Mouse (Mus musculus) liver, postnatal 0 days (tissue): Measurements from ENCODE around the gene Pcdh8. TPM values are rescaled to one million over a fixed set of nuclear protein-coding genes. Genes with fewer than 3 reads are reported as not detected.
A peak's percentile ranks its signal among the peaks of the same experiment; 100 is the strongest.

ENCODE experiments used
- ATAC-seq: fragments of 200-750 bp; cut with Nextera tagmentation; 2 replicates; pipeline ENCODE4 v1.8.0; 2017; ENCODE audit warnings: mild to moderate bottlenecking, moderate library complexity
- DNase-seq: peaks from one replicate; pipeline ENCODE4 v3.0.0-alpha.2; 2016
- H3K27ac ChIP-seq: fragments of 300-500 bp; sonication (generic); 2 replicates; pipeline ENCODE4 v1.5.1; 2014; ENCODE audit warnings: antibody characterized with exemption, moderate library complexity, mild to moderate bottlenecking, low read depth
- H3K27me3 ChIP-seq: fragments of 300-500 bp; sonication (generic); 2 replicates; pipeline ENCODE4 v1.6.1; 2014; ENCODE audit warnings: low read length, control low read depth, mixed read lengths; ENCODE audit not compliant: insufficient read depth
- H3K36me3 ChIP-seq: fragments of 300-500 bp; sonication (generic); replicated peaks from 2 replicates; pipeline ENCODE4 v1.6.1; 2014; ENCODE audit warnings: mild to moderate bottlenecking, control low read depth, low read length, moderate library complexity, mixed read lengths; ENCODE audit not compliant: insufficient read depth
- H3K4me1 ChIP-seq: fragments of 300-500 bp; sonication (generic); 2 replicates; pipeline ENCODE4 v1.6.1; 2014; ENCODE audit warnings: antibody characterized with exemption, mild to moderate bottlenecking, control low read depth; ENCODE audit not compliant: insufficient read depth
- H3K4me2 ChIP-seq: fragments of 300-500 bp; sonication (generic); 2 replicates; pipeline ENCODE4 v1.6.1; 2014; ENCODE audit warnings: low read depth, mild to moderate bottlenecking, low read length, moderate library complexity, mixed read lengths
- H3K4me3 ChIP-seq: fragments of 300-500 bp; sonication (generic); 2 replicates; pipeline ENCODE4 v1.5.1; 2014; ENCODE audit warnings: low read depth, low read length
- H3K9ac ChIP-seq: fragments of 300-500 bp; sonication (generic); replicated peaks from 2 replicates; pipeline ENCODE4 v1.6.1; 2014; ENCODE audit warnings: mild to moderate bottlenecking, moderate library complexity
- H3K9me3 ChIP-seq: fragments of 300-500 bp; sonication (generic); 2 replicates; pipeline ENCODE4 v1.6.1; 2016; ENCODE audit warnings: mild to moderate bottlenecking, control low read depth, low read length, mixed read lengths
- CTCF ChIP-seq: sonication (generic); IDR thresholded peaks from 2 replicates; pipeline ENCODE4 v1.5.1; 2016; ENCODE audit warnings: antibody characterized with exemption, low read depth
- EP300 ChIP-seq: IDR thresholded peaks from 2 replicates; pipeline ENCODE4 v1.6.1; 2016; ENCODE audit warnings: antibody characterized with exemption, low read depth, mild to moderate bottlenecking
- WGBS: fragments of 180-500 bp; shearing (Covaris S2); extraction: QIAGEN DNeasy Blood & Tissue Kit; methylation state at CpG from one replicate; pipeline ENCODE4 v1.1.7; 2014; ENCODE audit not compliant: insufficient replicate concordance; 5-methylcytosine and 5-hydroxymethylcytosine counted together
- polyA plus RNA-seq: library from polyadenylated mRNA; unstranded; fragments of >200 nt; fragmentation: Nextera tagmentation; extraction: Ambion mirVana; gene quantifications from 2 replicates; pipeline ENCODE4 v1.2.1, GENCODE M21; 2015

Pcdh8 gene
- polyA plus RNA-seq: not detected in 2 replicates

DNA sequence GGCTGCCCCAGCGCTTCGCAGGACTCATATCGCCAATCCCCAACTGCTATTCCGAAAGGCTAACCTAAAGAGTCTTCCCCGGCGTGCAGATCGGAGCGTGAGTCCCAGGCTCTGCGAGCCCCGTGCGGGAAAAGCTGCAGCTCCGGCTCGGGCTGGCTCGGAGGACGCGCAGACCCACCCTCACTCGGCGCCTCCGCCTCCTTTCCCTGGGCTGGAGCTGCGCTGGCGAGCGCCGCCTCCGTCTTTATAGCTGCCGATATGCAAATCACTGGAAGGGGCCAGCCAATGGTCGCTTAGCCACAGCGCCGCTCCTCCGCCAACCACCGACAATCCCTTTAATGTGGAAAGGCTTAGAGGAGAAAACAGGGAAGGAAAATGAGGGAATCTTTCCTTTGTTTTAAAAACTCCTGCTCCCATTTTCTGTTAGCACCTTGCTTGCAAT lies at the start of gene Pcdh8:
Gene Pcdh8 (minus strand): TSS at position 219 of the 442 bp plus-strand sequence.
- Histone ChIP-seq H3K36me3 (no peaks in the 10 kb centered on the region), H3K9ac (no peak within 1 kb of the TSS), H3K4me2 (peak within 1 kb of the TSS; percentile 53), H3K27me3 (peaks cover 86% of the 10 kb centered on the region), H3K4me1 (0 out of 2 replicates have a peak, but pooled peaks cover 3% of the 10 kb centered on the region), H3K4me3 (peak within 1 kb of the TSS; percentile 20), H3K27ac (no peak within 1 kb of the TSS), H3K9me3 (no peaks in the 10 kb centered on the region)
- TF ChIP-seq CTCF: no peak
- no peak for TF ChIP-seq EP300
- ATAC-seq (no peak), DNase-seq (peak; percentile 31)
- under 1% methylated on average over 30 of the region's 30 CpGs for WGBS

GRCm38 (mm10) chr14:79814709-79815108 lies 43.6 kb upstream of the Pcdh8 start:
- 72% methylated on average over 8 of the region's 8 CpGs for WGBS
- TF ChIP-seq CTCF: no peak
- TF ChIP-seq EP300: no peak
- no peak for ATAC-seq

GRCm38 (mm10) chr14:79814084-79814483 lies 43.0 kb upstream of the Pcdh8 start:
- Histone ChIP-seq H3K4me1 (no peaks in the 10 kb centered on the region), H3K27ac (no peak overlapping the region), H3K9me3 (no peaks in the 10 kb centered on the region), H3K9ac (no peak overlapping the region), H3K4me2 (no peak overlapping the region), H3K27me3 (no peaks in the 10 kb centered on the region), H3K4me3 (no peak overlapping the region), H3K36me3 (no peaks in the 10 kb centered on the region)
- no peak for ATAC-seq
- no peak for TF ChIP-seq CTCF
- TF ChIP-seq EP300: no peak
- 51% methylated on average over 1 of the region's 1 CpGs for WGBS
- DNase-seq: no peak

More at GRCm38 (mm10) chr14:79814709-79815108, 43.6 kb upstream of the Pcdh8 start:
- Histone ChIP-seq H3K4me1 (no peaks in the 10 kb centered on the region), H3K4me3 (no peak overlapping the region), H3K27ac (no peak overlapping the region), H3K36me3 (no peaks in the 10 kb centered on the region), H3K4me2 (no peak overlapping the region), H3K9me3 (no peaks in the 10 kb centered on the region), H3K9ac (no peak overlapping the region), H3K27me3 (no peaks in the 10 kb centered on the region)
- no peak for DNase-seq

- H3K9ac ChIP-seq: no peak overlapping the region
- H3K27ac ChIP-seq: no peak overlapping the region
- H3K36me3 ChIP-seq: no peaks in the 10 kb centered on the region
- ATAC-seq (no peak), DNase-seq (no peak)
- no peak overlapping the region for H3K4me3 ChIP-seq
- no peaks in the 10 kb centered on the region for H3K9me3 ChIP-seq
- TF ChIP-seq CTCF (no peak), EP300 (no peak)
- H3K4me2 ChIP-seq: no peak overlapping the region
- no peaks in the 10 kb centered on the region for H3K27me3 ChIP-seq
- H3K4me1 ChIP-seq: no peaks in the 10 kb centered on the region
- 70% methylated on average over 8 of the region's 8 CpGs for WGBS
Measured at GRCm38 (mm10) chr14:79793179-79793578, 22.1 kb upstream of the Pcdh8 start.

GRCm38 (mm10) chr14:79789535-79789934 lies 18.4 kb upstream of the Pcdh8 start:
- Histone ChIP-seq H3K9ac (no peak overlapping the region), H3K9me3 (no peaks in the 10 kb centered on the region), H3K4me3 (no peak overlapping the region), H3K4me2 (no peak overlapping the region), H3K27me3 (no peaks in the 10 kb centered on the region), H3K27ac (no peak overlapping the region), H3K4me1 (no peaks in the 10 kb centered on the region), H3K36me3 (no peaks in the 10 kb centered on the region)
- no peak for TF ChIP-seq EP300
- ATAC-seq: no peak
- 37% methylated on average over 4 of the region's 4 CpGs for WGBS
- DNase-seq: no peak

GRCm38 (mm10) chr14:79788656-79789204 lies 17.6 kb upstream of the Pcdh8 start:
- ATAC-seq (no peak), DNase-seq (no peak)
- Histone ChIP-seq H3K27me3 (no peaks in the 10 kb centered on the region), H3K4me1 (no peaks in the 10 kb centered on the region), H3K27ac (no peak overlapping the region), H3K9ac (no peak overlapping the region), H3K4me3 (no peak overlapping the region), H3K4me2 (no peak overlapping the region), H3K9me3 (no peaks in the 10 kb centered on the region), H3K36me3 (no peaks in the 10 kb centered on the region)
- TF ChIP-seq CTCF (no peak), EP300 (no peak)
- 57% methylated on average over 2 of the region's 2 CpGs for WGBS
